Mouse (Mus musculus): ENCODE measurements around the gene Homer2. TPM values are rescaled to one million over a fixed set of nuclear protein-coding genes. Genes with fewer than 3 reads are reported as not detected.

Homer2 gene
- total RNA-seq, 1 experiment from 2014 or later = 0.45 TPM

DNA sequence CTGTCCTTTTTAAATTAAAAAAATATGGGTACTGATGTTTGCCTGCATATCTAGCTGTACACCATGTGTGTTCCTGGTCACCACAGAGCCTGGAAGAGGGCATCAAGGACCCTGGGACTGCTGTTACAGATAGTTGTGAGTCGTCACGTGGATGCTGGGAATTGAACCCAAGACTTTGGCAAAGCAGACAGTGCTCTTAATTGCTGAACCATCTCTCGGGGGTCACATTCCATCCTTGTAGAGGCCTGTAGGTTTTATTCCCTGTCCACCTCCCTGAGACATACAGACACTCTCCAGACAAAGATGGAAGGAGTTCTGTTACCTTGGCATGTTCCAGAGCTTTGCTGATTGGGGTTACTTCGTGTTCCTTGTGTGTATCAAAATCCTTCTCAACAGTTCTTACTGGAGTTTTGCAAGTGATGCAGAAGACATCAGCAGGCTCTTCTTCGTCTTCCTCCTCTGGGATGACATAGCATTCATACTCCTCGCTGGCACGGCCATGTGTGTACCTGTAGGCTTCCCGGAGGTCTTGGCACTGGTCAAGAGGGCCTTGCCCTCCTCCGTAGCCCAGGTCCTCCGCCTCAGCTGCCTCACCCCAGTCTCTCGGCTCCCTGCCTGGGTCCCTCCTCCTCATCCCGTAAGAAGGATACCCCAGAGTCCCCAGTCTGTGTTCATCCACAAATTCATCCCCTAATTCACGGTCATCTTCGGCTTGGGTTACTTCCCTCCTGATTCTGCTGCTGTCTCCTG is 147.9 kb downstream of the Homer2 start:
- ATAC-seq (replicated peaks in 1 of 2; ENCODE audit: insufficient read depth in 1 of 2, low FRiP score in 2 of 2, low TSS enrichment in 1 of 2, low read depth in 1 of 2, poor library complexity in 2 of 2, severe bottlenecking in 2 of 2) = no peak

DNA sequence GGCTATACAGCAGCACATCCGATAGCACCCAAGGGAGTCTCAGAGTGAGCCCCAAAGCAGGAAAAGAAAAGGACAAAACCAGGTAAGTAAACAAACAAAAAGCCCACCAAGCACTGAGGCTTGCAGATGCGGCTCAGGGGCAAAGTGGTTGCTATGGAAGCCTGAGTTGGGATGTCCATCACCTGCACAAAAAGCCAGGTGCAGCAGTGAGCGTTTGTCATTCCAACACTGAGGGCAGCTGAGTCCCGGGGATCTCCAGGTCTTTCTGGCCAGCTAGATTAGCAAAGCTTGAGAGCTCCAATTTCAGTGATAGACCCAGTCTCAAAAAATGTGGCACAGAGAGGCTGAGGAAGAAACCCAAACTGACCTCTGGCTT is 149.4 kb downstream of the Homer2 start:
- ATAC-seq (replicated peaks in 1 of 2; ENCODE audit: insufficient read depth in 1 of 2, low FRiP score in 2 of 2, low TSS enrichment in 1 of 2, low read depth in 1 of 2, poor library complexity in 2 of 2, severe bottlenecking in 2 of 2) = no peak

DNA sequence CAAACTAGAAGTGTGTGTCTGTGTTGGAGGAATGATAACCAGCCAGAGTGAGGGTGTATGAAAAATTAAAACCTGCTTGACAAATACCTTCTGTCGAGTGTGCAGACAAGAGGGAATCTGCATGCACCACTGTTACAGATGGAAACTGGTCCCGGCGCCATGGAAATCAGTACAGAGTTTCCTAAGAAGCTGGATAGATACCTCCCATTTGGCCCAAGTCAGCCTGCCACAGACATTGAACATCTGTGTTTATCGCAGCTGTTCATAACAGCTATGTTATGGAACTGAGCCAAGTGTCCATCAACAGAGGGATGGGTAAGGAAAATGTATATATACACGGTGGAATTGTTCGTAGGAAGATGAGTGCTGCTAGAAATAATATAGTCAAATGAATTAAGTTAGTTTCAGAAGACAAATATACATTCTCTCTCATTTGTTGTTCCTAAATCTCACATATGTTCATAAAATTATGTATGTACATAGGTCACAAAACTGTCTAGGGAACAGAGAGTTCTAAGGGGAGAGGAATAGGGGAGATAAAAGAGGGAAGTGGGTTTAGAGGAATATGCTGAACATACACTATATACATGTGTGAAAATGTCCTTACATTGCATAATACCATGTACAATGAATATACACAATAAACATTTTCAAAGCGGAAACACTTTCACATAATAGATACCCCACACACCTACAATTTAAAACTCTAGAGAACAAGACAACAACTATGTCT is 149.9 kb downstream of the Homer2 start:
- ATAC-seq (replicated peaks in 1 of 2; ENCODE audit: insufficient read depth in 1 of 2, low FRiP score in 2 of 2, low TSS enrichment in 1 of 2, low read depth in 1 of 2, poor library complexity in 2 of 2, severe bottlenecking in 2 of 2) = no peak

DNA sequence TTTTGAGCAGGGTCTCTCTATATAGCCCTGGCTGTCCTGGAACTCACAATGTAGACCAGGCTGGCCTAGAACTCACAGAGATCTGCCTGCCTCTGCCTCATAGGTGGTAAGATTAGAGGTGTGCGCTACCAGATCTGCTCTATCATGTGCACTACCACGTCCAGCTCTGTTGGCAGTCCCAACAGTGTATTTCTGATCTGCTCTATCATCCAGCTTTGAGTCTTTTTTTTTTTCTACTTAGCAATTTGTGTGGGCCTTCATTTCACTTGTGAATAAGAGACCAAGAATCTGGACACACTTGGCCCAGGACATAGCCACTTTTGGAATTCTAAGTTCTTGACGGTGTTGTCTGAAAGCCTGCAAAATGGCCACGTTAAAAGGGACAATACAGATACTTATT is 150.5 kb downstream of the Homer2 start:
- no peak for ATAC-seq (replicated peaks in 1 of 2; ENCODE audit: insufficient read depth in 1 of 2, low FRiP score in 2 of 2, low TSS enrichment in 1 of 2, low read depth in 1 of 2, poor library complexity in 2 of 2, severe bottlenecking in 2 of 2)

GRCm38 (mm10) chr7:81554369-81554768 is 153.0 kb downstream of the Homer2 start:
- 0 out of 4 replicates have a peak, but pooled peaks of 1 of the 2 experiments have one; percentile 22 for ATAC-seq (replicated peaks in 1 of 2; ENCODE audit: insufficient read depth in 1 of 2, low FRiP score in 2 of 2, low TSS enrichment in 1 of 2, low read depth in 1 of 2, poor library complexity in 2 of 2, severe bottlenecking in 2 of 2)

DNA sequence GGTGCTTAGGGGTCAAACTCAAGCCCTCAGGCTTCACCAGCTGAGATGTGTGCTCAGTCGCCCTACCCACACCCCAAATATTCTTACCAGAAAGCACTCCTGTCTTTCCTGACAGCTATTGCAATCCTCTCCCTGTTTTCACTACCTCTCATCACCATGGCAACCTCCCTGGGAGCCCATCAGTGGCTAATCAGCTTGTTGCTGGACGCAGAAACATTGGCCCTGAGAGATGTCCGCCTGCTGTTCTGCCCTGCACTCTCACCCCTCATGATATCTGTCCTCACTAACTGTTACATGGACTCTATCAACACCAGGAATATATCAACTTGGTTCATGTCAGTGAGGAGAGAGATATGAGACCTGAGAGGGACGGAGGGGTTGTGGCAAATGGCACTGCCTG is 153.7 kb downstream of the Homer2 start:
- ATAC-seq (replicated peaks in 1 of 2; ENCODE audit: insufficient read depth in 1 of 2, low FRiP score in 2 of 2, low TSS enrichment in 1 of 2, low read depth in 1 of 2, poor library complexity in 2 of 2, severe bottlenecking in 2 of 2) = no peak

Other genes starting within 250 kb of the Homer2 start
- not detected in 2 replicates for gene Ap3b2, start 213.6 kb downstream of the Homer2 start, total RNA-seq (2017)
- not detected in 2 replicates for gene BC048679, start 209.2 kb downstream of the Homer2 start, total RNA-seq (2017)
- 1.2 and 1.6 TPM in 2 replicates for gene Fsd2, start 140.6 kb downstream of the Homer2 start, total RNA-seq (2017)
- 25.1 and 26.7 TPM in 2 replicates for gene Whamm, start 136.3 kb downstream of the Homer2 start, total RNA-seq (2017)
- gene Ramac, start 55.4 kb upstream of the Homer2 start, total RNA-seq (2017) = 70.3 and 92.4 TPM in 2 replicates
- gene 3110040N11Rik, start 82.0 kb upstream of the Homer2 start, total RNA-seq (2017) = 79.8 and 104 TPM in 2 replicates
- gene Btbd1, start 121.9 kb upstream of the Homer2 start, total RNA-seq (2017) = 90.9 and 142 TPM in 2 replicates
- not detected in 2 replicates for gene Gm10160, start 148.3 kb upstream of the Homer2 start, total RNA-seq (2017)
- gene Tm6sf1, start 151.5 kb upstream of the Homer2 start, total RNA-seq (2017) = 109 and 119 TPM in 2 replicates
- 27.3 and 37.4 TPM in 2 replicates for gene Hdgfl3, start 226.9 kb upstream of the Homer2 start, total RNA-seq (2017)